Mouse (Mus musculus) mouse embryonic stem cell (cell line): Measurements from ENCODE around the gene Cygb.
"Not testable (repeated sequence)": the region's sequence is repeated elsewhere in the genome, so short reads cannot be mapped to it uniquely, and the experiment has no call there.

Source experiments
- in situ Hi-C, 2 experiments: fragments of 300-500 bp; cut with MboI; formaldehyde crosslinking; loops; 1 replicate in 1 of 2; 3 replicates in 1 of 2; pipeline ENCODE4 v1.14.3; 2019 to 2020; ENCODE audit warnings: low sequenced_read_pairs in 2 of 2, low pct_unique_long_range_greater_than_20kb in 1 of 2, mixed read lengths in 1 of 2; ENCODE audit not compliant: unreplicated experiment in 1 of 2

Gene Cygb

GRCm38 (mm10) chr11:116676175-116676976 lies 22.3 kb upstream of the Cygb start:
- in situ Hi-C loops = no loop called here

- in situ Hi-C loops = not testable (repeated sequence)
Observed at GRCm38 (mm10) chr11:116675429-116675828, 21.3 kb upstream of the Cygb start.

GRCm38 (mm10) chr11:116674616-116675379 lies 20.7 kb upstream of the Cygb start:
- in situ Hi-C loops = loop anchor here in 1 of 2 experiments (25.0 kb wide), 1 partner anchor 363 kb away; no protein-coding TSS in a partner anchor

- in situ Hi-C loops = loop anchor here in 1 of 2 experiments (25.0 kb wide), 1 partner anchor 364 kb away; no protein-coding TSS in a partner anchor
Observed at GRCm38 (mm10) chr11:116673410-116673809, 19.3 kb upstream of the Cygb start.

GRCm38 (mm10) chr11:116672595-116672994 lies 18.5 kb upstream of the Cygb start:
- in situ Hi-C loops = loop anchor here in 1 of 2 experiments (25.0 kb wide), 1 partner anchor 365 kb away; no protein-coding TSS in a partner anchor

GRCm38 (mm10) chr11:116671845-116672434 lies 17.8 kb upstream of the Cygb start:
- in situ Hi-C loops = loop anchor here in 1 of 2 experiments (25.0 kb wide), 1 partner anchor 365 kb away; no protein-coding TSS in a partner anchor

- in situ Hi-C loops = loop anchor here in 1 of 2 experiments (25.0 kb wide), 1 partner anchor 366 kb away; no protein-coding TSS in a partner anchor
Observed at GRCm38 (mm10) chr11:116671112-116671844, 17.2 kb upstream of the Cygb start.

GRCm38 (mm10) chr11:116670386-116670785 lies 16.3 kb upstream of the Cygb start:
- in situ Hi-C loops = loop anchor here in 1 of 2 experiments (25.0 kb wide), 1 partner anchor 367 kb away; no protein-coding TSS in a partner anchor

GRCm38 (mm10) chr11:116669787-116670365 lies 15.8 kb upstream of the Cygb start:
- in situ Hi-C loops = loop anchor here in 1 of 2 experiments (25.0 kb wide), 1 partner anchor 367 kb away; no protein-coding TSS in a partner anchor

GRCm38 (mm10) chr11:116669316-116669715 lies 15.2 kb upstream of the Cygb start:
- in situ Hi-C loops = loop anchor here in 1 of 2 experiments (25.0 kb wide), 1 partner anchor 368 kb away; no protein-coding TSS in a partner anchor

GRCm38 (mm10) chr11:116668839-116669238 lies 14.7 kb upstream of the Cygb start:
- in situ Hi-C loops = loop anchor here in 1 of 2 experiments (25.0 kb wide), 1 partner anchor 368 kb away; no protein-coding TSS in a partner anchor

- in situ Hi-C loops = loop anchor here in 1 of 2 experiments (25.0 kb wide), 1 partner anchor 369 kb away; no protein-coding TSS in a partner anchor
Observed at GRCm38 (mm10) chr11:116668381-116668825, 14.3 kb upstream of the Cygb start.

GRCm38 (mm10) chr11:116667930-116668329 lies 13.8 kb upstream of the Cygb start:
- in situ Hi-C loops = loop anchor here in 1 of 2 experiments (25.0 kb wide), 1 partner anchor 369 kb away; no protein-coding TSS in a partner anchor

GRCm38 (mm10) chr11:116667012-116667411 lies 12.9 kb upstream of the Cygb start:
- in situ Hi-C loops = loop anchor here in 1 of 2 experiments (25.0 kb wide), 1 partner anchor 370 kb away; no protein-coding TSS in a partner anchor

GRCm38 (mm10) chr11:116666566-116666965 lies 12.5 kb upstream of the Cygb start:
- in situ Hi-C loops = loop anchor here in 1 of 2 experiments (25.0 kb wide), 1 partner anchor 371 kb away; no protein-coding TSS in a partner anchor

- in situ Hi-C loops = loop anchor here in 1 of 2 experiments (25.0 kb wide), 1 partner anchor 372 kb away; no protein-coding TSS in a partner anchor
Observed at GRCm38 (mm10) chr11:116665289-116665688, 11.2 kb upstream of the Cygb start.

- in situ Hi-C loops = loop anchor here in 1 of 2 experiments (25.0 kb wide), 1 partner anchor 375 kb away; no protein-coding TSS in a partner anchor
Observed at GRCm38 (mm10) chr11:116661948-116662377, 7.8 kb upstream of the Cygb start.
